Mouse (Mus musculus) lung, adult 18-20 months (tissue): ENCODE results near the gene Lyst.
A peak's percentile ranks its signal among the peaks of the same experiment; 100 is the strongest.
"Not testable (repeated sequence)": the region's sequence is repeated elsewhere in the genome, so short reads cannot be mapped to it uniquely, and the experiment has no call there.

Experiments used
- DNase-seq, 2 experiments: peaks; one replicate each; pipeline ENCODE4 v3.0.0; 2022; ENCODE audit warnings: mixed read lengths in 2 of 2

The Lyst gene

GRCm38 (mm10) chr13:13783296-13783695 lies 193.1 kb downstream of the Lyst start:
- no peak for DNase-seq

- peak; percentile 33 to 48 for DNase-seq
Measured at GRCm38 (mm10) chr13:13783894-13784419, 193.8 kb downstream of the Lyst start, which contains the start of gene Gng4. Gng4 (plus strand) TSS chr13:13784059.

GRCm38 (mm10) chr13:13784420-13784936 lies 194.3 kb downstream of the Lyst start:
- DNase-seq: no peak

- peak in 1 of 2 experiments; percentile 5 for DNase-seq
Measured at GRCm38 (mm10) chr13:13784981-13785783, 195.0 kb downstream of the Lyst start.

GRCm38 (mm10) chr13:13786971-13787370 lies 196.8 kb downstream of the Lyst start:
- no peak for DNase-seq

GRCm38 (mm10) chr13:13788070-13788469 lies 197.9 kb downstream of the Lyst start:
- DNase-seq: no peak

- no peak for DNase-seq
Measured at GRCm38 (mm10) chr13:13791981-13792380, 201.8 kb downstream of the Lyst start.

- DNase-seq: no peak
Measured at GRCm38 (mm10) chr13:13795166-13795832, 205.1 kb downstream of the Lyst start.

GRCm38 (mm10) chr13:13796082-13796481 lies 205.9 kb downstream of the Lyst start:
- no peak for DNase-seq

- not testable (repeated sequence) for DNase-seq
Measured at GRCm38 (mm10) chr13:13797816-13798215, 207.6 kb downstream of the Lyst start.

- DNase-seq: no peak
Measured at GRCm38 (mm10) chr13:13798775-13799174, 208.6 kb downstream of the Lyst start.

GRCm38 (mm10) chr13:13808337-13809132 lies 218.3 kb downstream of the Lyst start:
- no peak for DNase-seq

GRCm38 (mm10) chr13:13810885-13811284 lies 220.7 kb downstream of the Lyst start:
- DNase-seq: no peak

GRCm38 (mm10) chr13:13818696-13819095 lies 228.5 kb downstream of the Lyst start:
- DNase-seq: no peak

- DNase-seq: no peak
Measured at GRCm38 (mm10) chr13:13820234-13821123, 230.3 kb downstream of the Lyst start.

GRCm38 (mm10) chr13:13824946-13825345 lies 234.7 kb downstream of the Lyst start:
- no peak for DNase-seq

- DNase-seq: no peak
Measured at GRCm38 (mm10) chr13:13826533-13826932, 236.3 kb downstream of the Lyst start.

- DNase-seq: peak; percentile 17 to 28
Measured at GRCm38 (mm10) chr13:13828125-13828524, 237.9 kb downstream of the Lyst start.
